Mouse (Mus musculus): ENCODE measurements around the gene Gm17660.
"Not testable (repeated sequence)": the region's sequence is repeated elsewhere in the genome, so short reads cannot be mapped to it uniquely, and the experiment has no call there.

Gene Gm17660

GRCm38 (mm10) chr5:104039154-104039932 is 38.1 kb downstream of the Gm17660 start:
- peak; percentile 69 for DNase-seq

- DNase-seq: no peak
These were observed 40.7 kb downstream of the Gm17660 start for GRCm38 (mm10) chr5:104036686-104037085.

GRCm38 (mm10) chr5:104035824-104036223 is 41.6 kb downstream of the Gm17660 start:
- no peak for DNase-seq

GRCm38 (mm10) chr5:104035066-104035465 is 42.3 kb downstream of the Gm17660 start:
- no peak for DNase-seq

- DNase-seq: no peak
These were observed 44.8 kb downstream of the Gm17660 start for GRCm38 (mm10) chr5:104032434-104033097.

- DNase-seq: no peak
These were observed 52.1 kb downstream of the Gm17660 start for GRCm38 (mm10) chr5:104025245-104025854.

- no peak for DNase-seq
These were observed 52.6 kb downstream of the Gm17660 start for GRCm38 (mm10) chr5:104024762-104025161.

GRCm38 (mm10) chr5:104024193-104024592 is 53.2 kb downstream of the Gm17660 start:
- DNase-seq: not testable (repeated sequence)

- DNase-seq: no peak
These were observed 54.0 kb downstream of the Gm17660 start for GRCm38 (mm10) chr5:104023289-104024020.

GRCm38 (mm10) chr5:104022558-104022957 is 54.9 kb downstream of the Gm17660 start:
- no peak for DNase-seq

- peak; percentile 61 for DNase-seq
These were observed 55.6 kb downstream of the Gm17660 start, which contains the start of gene Hsd17b11 for GRCm38 (mm10) chr5:104021597-104022378. Hsd17b11 (minus strand) TSS chr5:104021919.

Data from thymus, postnatal 14 days (tissue).